Mouse (Mus musculus) frontal cortex, adult 2 months (tissue): ENCODE results near the gene Ccdc160. TPM values are rescaled to one million over a fixed set of nuclear protein-coding genes. Genes with fewer than 3 reads are reported as not detected.

ENCODE experiments used
- DNase-seq, 2 experiments: peaks; one replicate each; pipeline ENCODE4 v3.0.0; 2022; ENCODE audit warnings: low spot score in 1 of 2; ENCODE audit errors: extremely low spot score in 1 of 2
- polyA plus RNA-seq: library from polyadenylated mRNA; depleted of rRNA; stranded (reverse); fragments of >200 nt; gene quantifications from 2 replicates; pipeline ENCODE4 v1.2.3, GENCODE M21; 2012; rRNA removed

Ccdc160 gene
- polyA plus RNA-seq, 1 experiment: 2.7 TPM

DNA sequence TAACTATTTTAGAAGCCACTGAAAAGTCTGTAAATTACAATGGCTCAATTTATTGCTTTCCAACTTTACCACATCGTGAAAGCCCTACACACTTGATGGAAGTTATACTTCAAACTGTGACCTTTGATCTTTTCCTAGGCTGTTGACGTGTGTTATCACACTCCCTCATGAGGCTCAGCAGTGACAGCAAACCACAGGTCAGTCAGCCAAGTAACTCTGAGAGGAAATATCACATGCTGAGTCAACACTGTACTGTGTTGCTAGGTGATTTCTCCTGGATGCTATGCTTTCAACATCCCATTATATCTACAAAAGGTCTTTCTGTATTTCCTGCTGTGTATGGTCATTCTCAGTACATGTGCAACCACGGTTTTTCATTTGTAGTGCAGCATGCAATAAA is 28.3 kb downstream of the Ccdc160 start:
- no peak for DNase-seq

Other genes starting within 250 kb of the Ccdc160 start
- gene Gpc3, start 177.2 kb upstream of the Ccdc160 start, polyA plus RNA-seq: 5.1 and 6.3 TPM in 2 replicates
- gene Phf6, start 121.1 kb downstream of the Ccdc160 start, polyA plus RNA-seq: 16.4 and 18.5 TPM in 2 replicates
- 167 TPM in 2 replicates for gene Hprt, start 196.9 kb downstream of the Ccdc160 start, polyA plus RNA-seq